Mouse (Mus musculus) natural killer cell, adult 2 months (primary cell): Measurements from ENCODE around the gene Slc2a9.
"Not testable (repeated sequence)": the region's sequence is repeated elsewhere in the genome, so short reads cannot be mapped to it uniquely, and the experiment has no call there.

Experiments
- DNase-seq, 2 experiments: peaks; one replicate each; pipeline ENCODE4 v3.0.0; 2022; ENCODE audit warnings: low spot score in 2 of 2

Gene Slc2a9

GRCm38 (mm10) chr5:38504116-38504515, 1.2 kb upstream of the Slc2a9 start:
- no peak for DNase-seq

GRCm38 (mm10) chr5:38500043-38500442, 2.9 kb downstream of the Slc2a9 start:
- DNase-seq, result no peak

GRCm38 (mm10) chr5:38499316-38499811, 3.6 kb downstream of the Slc2a9 start:
- DNase-seq, result no peak

GRCm38 (mm10) chr5:38498479-38498878, 4.5 kb downstream of the Slc2a9 start:
- DNase-seq, result no peak

- no peak for DNase-seq
These were observed 6.4 kb downstream of the Slc2a9 start for GRCm38 (mm10) chr5:38496491-38497057.

- DNase-seq, result no peak
These were observed 9.1 kb downstream of the Slc2a9 start for GRCm38 (mm10) chr5:38493890-38494289.

- no peak for DNase-seq
These were observed 11.2 kb downstream of the Slc2a9 start for GRCm38 (mm10) chr5:38491763-38492162.

- DNase-seq, result no peak
These were observed 13.2 kb downstream of the Slc2a9 start for GRCm38 (mm10) chr5:38489739-38490138.

- peak in 1 of 2 experiments; percentile 9 for DNase-seq
These were observed 14.0 kb downstream of the Slc2a9 start for GRCm38 (mm10) chr5:38488673-38489615.

GRCm38 (mm10) chr5:38488026-38488425, 14.9 kb downstream of the Slc2a9 start:
- no peak for DNase-seq

- no peak for DNase-seq
These were observed 15.7 kb downstream of the Slc2a9 start for GRCm38 (mm10) chr5:38487247-38487646.

GRCm38 (mm10) chr5:38485946-38486345, 17.0 kb downstream of the Slc2a9 start:
- DNase-seq, result no peak

- no peak for DNase-seq
These were observed 19.3 kb downstream of the Slc2a9 start for GRCm38 (mm10) chr5:38483518-38484110.

- no peak for DNase-seq
These were observed 21.9 kb downstream of the Slc2a9 start for GRCm38 (mm10) chr5:38480822-38481707.

GRCm38 (mm10) chr5:38479908-38480725, 22.8 kb downstream of the Slc2a9 start:
- DNase-seq, result peak; percentile 34 to 41

- DNase-seq, result not testable (repeated sequence)
These were observed 23.4 kb downstream of the Slc2a9 start for GRCm38 (mm10) chr5:38479545-38479907.

- peak in 1 of 2 experiments; percentile 16 for DNase-seq
These were observed 23.9 kb downstream of the Slc2a9 start for GRCm38 (mm10) chr5:38479027-38479426.

GRCm38 (mm10) chr5:38477731-38478445, 25.1 kb downstream of the Slc2a9 start:
- DNase-seq, result no peak

GRCm38 (mm10) chr5:38476861-38477565, 25.9 kb downstream of the Slc2a9 start:
- peak in 1 of 2 experiments; percentile 36 for DNase-seq
